Mouse (Mus musculus) small intestine, adult 2 months (tissue): ENCODE data around the gene Ears2.

Experiments
- CTCF ChIP-seq: fragments of 200-500 bp; IDR thresholded peaks from 2 replicates; pipeline ENCODE4 v1.5.1; 2012; ENCODE audit warnings: low read depth, mild to moderate bottlenecking, control low read depth, inconsistent platforms, low read length, moderate library complexity, mixed read lengths; ENCODE audit not compliant: insufficient replicate concordance, insufficient read length; ENCODE audit errors: extremely low read depth
- POLR2A ChIP-seq: fragments of 200-500 bp; IDR thresholded peaks from 2 replicates; pipeline ENCODE4 v1.6.1; 2012; ENCODE audit warnings: low read depth, mild to moderate bottlenecking, control low read depth, inconsistent platforms, low read length, moderate library complexity

DNA sequence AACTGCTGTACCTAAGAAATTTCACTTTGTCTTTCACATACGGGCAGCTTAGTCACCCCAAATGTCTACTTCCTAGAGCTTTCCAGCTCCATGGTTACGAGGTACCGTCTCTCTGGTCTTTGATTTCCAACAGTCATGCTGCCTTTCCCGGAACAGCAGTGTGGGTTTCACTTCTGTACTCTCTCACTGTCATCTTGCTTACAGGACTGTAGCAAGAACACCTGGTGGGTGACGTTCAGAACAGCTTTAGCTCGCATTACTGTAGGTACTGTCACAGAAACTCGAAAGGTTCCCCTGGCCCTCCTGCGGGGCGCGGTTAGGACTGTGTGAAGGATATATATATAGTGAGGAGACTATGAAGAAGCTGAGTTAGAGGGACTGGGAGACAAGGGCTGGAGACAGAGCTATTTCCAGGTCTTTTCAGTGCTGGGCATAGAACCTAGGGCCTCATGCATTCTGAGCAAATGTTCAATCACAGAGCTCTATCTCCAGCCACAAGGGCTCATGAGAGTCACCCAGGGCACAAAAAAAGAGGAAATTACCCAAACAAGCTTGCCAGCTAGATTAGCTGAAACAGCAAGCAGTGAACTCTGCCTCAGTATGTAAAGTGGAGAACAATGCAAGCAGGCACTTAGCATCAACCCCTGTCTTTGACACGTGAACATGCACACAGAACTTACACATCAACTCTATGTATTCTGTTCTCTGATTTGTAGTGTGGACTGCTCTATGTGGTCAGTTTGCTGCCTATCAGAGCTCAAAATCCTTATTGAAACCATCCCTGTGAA lies 20.3 kb upstream of the Ears2 start:
- TF ChIP-seq POLR2A (no peak), CTCF (no peak)
